Mouse (Mus musculus): ENCODE results near the gene Syn2.

Gene Syn2

DNA sequence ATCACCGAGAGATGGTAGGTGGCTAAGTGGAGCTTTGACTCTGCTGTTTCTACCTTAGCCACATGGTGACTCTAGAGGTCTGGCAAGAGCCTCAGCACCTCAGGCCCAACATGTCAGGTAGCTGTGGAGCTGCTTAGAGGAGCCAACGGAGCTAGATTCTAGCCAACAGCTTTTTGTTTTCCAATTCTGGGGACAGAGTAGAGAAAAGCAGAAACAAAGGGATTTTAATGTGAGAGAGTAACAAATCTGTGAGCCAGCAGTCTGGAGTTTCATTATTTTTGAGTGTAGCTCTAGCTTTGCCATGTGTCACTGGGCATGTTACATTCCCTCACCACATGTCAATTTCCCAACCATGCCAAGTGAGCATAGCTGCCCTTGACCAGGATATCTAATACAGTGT is 109.5 kb downstream of the Syn2 start:
- DNase-seq (ENCODE audit: low spot score in 2 of 2): no peak

- no peak for DNase-seq (ENCODE audit: low spot score in 2 of 2)
Observed at GRCm38 (mm10) chr6:115245500-115246058, 110.9 kb downstream of the Syn2 start.

DNA sequence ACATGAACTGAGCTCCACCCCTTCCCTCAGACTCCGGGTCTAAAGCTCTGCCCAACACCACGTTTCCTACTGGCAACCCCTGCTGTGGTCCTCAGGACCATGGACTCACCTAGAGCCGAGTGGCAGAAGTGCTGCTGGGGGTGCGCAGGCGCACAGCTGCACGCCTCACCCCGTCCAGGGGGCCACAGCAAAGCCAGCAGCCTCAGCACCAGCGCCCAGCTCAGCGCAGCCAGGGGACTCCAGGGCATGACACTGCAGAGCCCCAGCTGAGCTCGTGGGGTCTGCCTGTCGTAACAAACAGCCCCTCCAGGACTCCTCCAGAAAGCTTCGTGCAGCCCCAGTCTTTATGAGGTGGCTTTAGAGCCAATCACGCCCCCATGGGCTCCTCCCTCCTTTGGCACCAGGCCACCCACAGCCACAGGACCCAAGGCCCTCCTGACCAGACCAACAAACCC is 116.9 kb downstream of the Syn2 start:
- DNase-seq (ENCODE audit: low spot score in 2 of 2): peak; percentile 58 to 76

GRCm38 (mm10) chr6:115252099-115252873 is 117.6 kb downstream of the Syn2 start, which contains the start of gene Timp4:
TSS of gene Timp4 (minus strand) at chr6:115252205.
- DNase-seq (ENCODE audit: low spot score in 2 of 2): no peak

DNA sequence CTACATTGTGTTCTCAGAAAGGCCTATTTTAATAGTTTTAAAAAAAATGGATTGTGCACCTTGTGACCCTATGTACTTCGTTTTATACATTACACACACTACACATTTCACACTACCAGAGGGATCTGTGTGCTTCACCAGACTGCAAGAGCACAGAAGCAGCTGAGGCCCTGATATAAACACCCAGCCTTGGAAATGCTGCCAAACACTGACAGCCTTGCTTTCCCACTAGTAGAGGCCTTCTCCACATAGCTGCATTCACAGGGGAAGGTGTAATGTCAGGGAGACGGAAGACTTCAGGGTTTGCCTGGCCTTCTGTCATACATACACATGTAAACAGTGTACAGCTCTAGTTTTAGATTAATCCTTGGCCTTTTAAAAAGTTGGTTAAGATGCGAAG is 120.5 kb downstream of the Syn2 start:
- DNase-seq (ENCODE audit: low spot score in 2 of 2): no peak

DNA sequence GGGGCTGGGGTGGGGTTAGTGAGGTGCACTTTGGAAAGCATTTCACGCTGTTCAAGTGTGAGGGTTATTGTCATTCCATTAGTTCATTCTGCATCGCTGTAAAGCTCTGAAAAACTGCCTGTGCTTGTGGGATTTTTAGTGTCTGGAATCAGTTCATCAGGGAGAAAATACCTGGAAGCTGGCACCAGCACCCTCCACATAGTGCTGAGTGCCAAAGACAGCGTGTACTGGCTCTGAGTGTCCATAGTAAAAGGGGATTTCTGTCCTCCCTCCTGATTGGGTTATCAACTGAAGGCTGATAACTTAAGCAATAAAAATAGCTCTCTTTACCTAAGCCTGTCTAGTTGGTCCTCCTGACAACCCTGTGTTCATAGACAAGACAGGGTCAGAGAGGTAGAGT is 125.8 kb downstream of the Syn2 start:
- no peak for DNase-seq (ENCODE audit: low spot score in 2 of 2)

GRCm38 (mm10) chr6:115266791-115267190 is 132.1 kb downstream of the Syn2 start:
- no peak for DNase-seq (ENCODE audit: low spot score in 2 of 2)

- peak; percentile 78 to 82 for DNase-seq (ENCODE audit: low spot score in 2 of 2)
Observed at GRCm38 (mm10) chr6:115267916-115268315, 133.2 kb downstream of the Syn2 start.

GRCm38 (mm10) chr6:115268551-115269385 is 134.1 kb downstream of the Syn2 start:
- DNase-seq (ENCODE audit: low spot score in 2 of 2): peak; percentile 21 to 34

DNA sequence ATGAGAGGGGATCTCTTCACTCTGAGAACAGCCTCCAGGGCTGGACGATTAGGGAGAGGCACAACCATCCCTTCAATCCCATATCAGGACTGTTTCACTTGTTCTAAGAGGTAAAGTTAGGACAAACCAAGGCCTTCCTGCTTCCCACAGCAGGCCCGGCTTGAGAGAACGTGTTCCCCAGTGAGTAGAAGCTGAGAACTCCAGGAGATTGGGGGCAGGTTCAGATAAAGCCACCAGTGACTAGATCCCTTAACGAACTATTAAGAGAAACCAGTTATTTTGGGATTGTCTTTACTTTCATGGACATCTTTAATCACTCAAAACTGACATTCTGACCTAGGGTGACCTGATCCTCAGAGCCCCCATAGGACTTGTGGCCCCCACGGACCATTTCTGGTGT is 134.9 kb downstream of the Syn2 start:
- DNase-seq (ENCODE audit: low spot score in 2 of 2): peak; percentile 12 to 43

DNA sequence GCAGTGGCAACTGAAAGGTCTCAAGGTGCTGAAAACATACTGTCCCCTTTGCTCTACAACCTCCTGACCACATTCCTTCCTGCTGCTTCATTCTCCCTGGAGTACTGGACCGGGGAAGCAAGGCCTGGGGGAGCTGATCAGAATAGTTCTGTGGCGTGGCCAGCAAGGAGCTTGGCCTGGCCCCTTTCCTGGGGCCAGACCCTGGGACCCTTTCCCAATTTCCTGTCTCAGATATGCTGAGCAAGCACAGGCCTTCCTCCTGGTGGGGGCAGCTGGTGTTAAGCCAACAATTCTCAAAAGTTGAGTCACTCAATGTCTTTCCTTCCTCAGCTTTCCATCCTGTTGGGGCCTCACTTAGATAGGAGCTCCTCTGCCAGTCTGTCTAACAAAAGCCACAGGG is 135.4 kb downstream of the Syn2 start:
- DNase-seq (ENCODE audit: low spot score in 2 of 2): peak; percentile 31 to 48

- no peak for DNase-seq (ENCODE audit: low spot score in 2 of 2)
Observed at GRCm38 (mm10) chr6:115271326-115271725, 136.6 kb downstream of the Syn2 start.

DNA sequence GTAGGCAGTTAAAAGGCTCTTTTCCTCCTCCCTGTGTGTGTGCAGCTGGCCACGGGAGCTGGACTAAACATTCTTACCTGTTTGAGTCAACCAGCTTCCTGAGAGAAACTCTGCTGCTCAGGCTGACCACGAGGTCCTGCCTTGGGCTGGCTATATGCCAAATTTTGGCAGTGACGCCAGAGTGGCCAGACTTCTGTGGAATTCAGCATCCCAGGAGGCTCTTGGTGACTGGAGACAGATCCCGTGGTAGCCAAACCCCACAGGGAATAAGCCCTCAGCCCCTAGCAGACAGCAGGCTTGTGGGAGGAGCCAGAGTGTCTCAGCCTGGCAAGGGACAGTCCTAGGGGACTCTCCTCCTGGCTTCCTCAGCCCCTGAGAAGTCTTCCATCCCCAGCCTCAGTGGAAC is 137.2 kb downstream of the Syn2 start:
- peak; percentile 73 to 78 for DNase-seq (ENCODE audit: low spot score in 2 of 2)

DNA sequence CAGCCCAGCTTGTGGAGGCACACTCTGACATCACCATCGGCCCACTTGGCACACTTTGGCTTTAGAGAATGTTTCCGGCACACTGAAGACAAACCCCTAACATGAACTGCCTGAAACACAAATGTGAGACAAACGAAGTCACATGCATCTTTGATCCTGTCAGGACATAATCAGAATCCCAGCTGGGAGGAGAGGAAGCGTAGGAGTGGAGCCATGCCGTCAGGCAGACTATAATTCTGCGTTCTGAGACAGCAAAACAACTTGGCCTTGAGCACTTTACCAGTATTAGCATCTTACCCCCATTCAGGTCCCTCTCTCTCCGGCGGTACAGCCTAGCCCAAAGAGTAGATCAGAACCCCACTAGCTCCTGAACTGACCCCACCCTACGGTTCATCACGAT is 138.6 kb downstream of the Syn2 start:
- peak; percentile 72 to 77 for DNase-seq (ENCODE audit: low spot score in 2 of 2)

DNA sequence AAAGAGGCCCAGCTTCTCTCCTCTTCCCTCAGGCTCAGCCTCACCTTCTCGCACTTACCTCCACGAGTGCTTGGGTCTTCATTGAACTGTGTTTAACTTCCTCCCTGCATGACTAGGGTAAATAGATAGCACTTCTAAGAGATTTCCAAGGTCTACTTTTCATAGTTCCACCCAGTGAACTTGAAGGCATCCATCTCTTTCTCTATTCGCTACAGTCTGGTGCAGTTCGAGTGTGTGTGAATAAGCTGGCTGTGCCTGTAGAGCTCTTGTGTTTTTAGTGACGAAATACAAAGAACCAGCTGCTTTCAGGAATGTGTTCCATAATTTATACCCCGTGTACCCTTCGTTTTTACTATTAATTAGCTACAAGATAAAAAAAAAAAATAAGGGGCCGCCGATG is 140.0 kb downstream of the Syn2 start:
- no peak for DNase-seq (ENCODE audit: low spot score in 2 of 2)

GRCm38 (mm10) chr6:115275116-115275815 is 140.6 kb downstream of the Syn2 start:
- DNase-seq (ENCODE audit: low spot score in 2 of 2): no peak

GRCm38 (mm10) chr6:115278086-115278485 is 143.4 kb downstream of the Syn2 start:
- DNase-seq (ENCODE audit: low spot score in 2 of 2): no peak

- DNase-seq (ENCODE audit: low spot score in 2 of 2): no peak
Observed at GRCm38 (mm10) chr6:115279639-115280038, 144.9 kb downstream of the Syn2 start.

DNA sequence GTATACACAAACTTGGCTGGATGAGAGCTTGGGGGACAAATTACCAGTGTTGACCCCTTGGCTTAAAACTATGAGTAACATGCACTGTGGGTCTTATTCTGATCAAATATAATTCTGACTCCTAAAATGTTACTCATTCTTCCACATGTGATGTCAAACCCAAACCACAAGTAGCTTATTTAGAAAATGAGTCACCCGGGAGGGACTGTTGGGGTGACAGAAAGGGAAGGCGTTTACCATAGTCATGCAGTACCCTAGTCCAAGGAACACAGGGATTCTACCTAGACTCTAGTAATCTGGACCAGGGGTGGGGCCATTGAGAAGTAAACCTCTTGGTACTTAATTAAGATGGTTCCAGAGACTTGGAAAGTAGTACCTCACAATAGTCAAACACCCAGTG is 149.5 kb downstream of the Syn2 start:
- no peak for DNase-seq (ENCODE audit: low spot score in 2 of 2)

DNA sequence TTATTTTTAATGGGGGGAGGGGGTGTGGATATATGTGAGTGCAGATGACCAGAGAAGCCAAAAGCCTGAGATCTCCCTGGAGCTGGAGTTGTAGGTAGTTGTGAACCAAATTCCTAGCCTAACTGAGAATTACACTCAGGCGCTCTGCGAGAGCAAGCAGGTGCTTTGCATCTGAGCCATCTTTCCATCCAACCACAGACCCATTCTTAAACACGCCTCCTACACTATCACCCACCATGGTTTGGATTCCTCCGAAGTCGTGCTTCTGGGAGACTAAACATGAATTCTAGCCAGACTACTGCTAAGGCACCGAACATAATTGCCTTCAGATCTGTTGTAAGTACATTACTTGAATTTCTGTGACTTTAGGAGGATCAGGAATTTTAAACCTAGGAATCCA is 151.7 kb downstream of the Syn2 start:
- DNase-seq (ENCODE audit: low spot score in 2 of 2): no peak

DNA sequence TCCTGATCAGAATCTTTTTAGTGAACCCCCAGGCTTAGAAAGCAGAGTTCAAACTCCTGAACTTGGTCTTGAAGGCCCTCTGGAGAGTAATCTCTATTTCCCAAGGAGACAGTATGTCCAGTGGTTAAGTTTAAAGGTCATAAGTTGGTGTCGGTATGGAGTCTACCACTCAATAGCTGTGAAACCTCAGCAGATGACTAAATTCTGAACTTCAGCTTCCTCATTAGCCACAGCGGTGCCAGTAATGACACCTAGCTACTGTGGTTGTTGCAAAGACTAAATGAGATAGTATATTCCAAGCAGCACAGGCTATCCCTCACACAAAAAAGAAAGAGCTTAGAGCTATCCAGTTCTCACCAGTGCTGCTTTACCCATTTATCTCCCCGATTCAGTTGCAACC is 153.5 kb downstream of the Syn2 start:
- no peak for DNase-seq (ENCODE audit: low spot score in 2 of 2)

- DNase-seq (ENCODE audit: low spot score in 2 of 2): no peak
Observed at GRCm38 (mm10) chr6:115290561-115290960, 155.9 kb downstream of the Syn2 start.
